Mouse (Mus musculus) left cerebral cortex, adult 18-20 months (tissue): ENCODE data around the gene 3110082I17Rik. TPM values are rescaled to one million over a fixed set of nuclear protein-coding genes. Genes with fewer than 3 reads are reported as not detected.

Source experiments
- DNase-seq, 2 experiments: peaks; one replicate each; pipeline ENCODE4 v3.0.0; 2021 to 2022; ENCODE audit warnings: low spot score in 2 of 2, mixed read lengths in 1 of 2
- total RNA-seq, 2 experiments: library from RNA; stranded (reverse); gene quantifications; 2 replicates each; pipeline ENCODE4 v1.2.3; 2021

3110082I17Rik gene
- total RNA-seq, 2 experiments from 2014 or later: 14.1 to 14.6 TPM

GRCm38 (mm10) chr5:139380385-139381248, 79.7 kb downstream of the 3110082I17Rik start:
- peak; percentile 81 to 87 for DNase-seq

- DNase-seq: no peak
Observed at GRCm38 (mm10) chr5:139379771-139380384, 80.4 kb downstream of the 3110082I17Rik start.

- no peak for DNase-seq
Observed at GRCm38 (mm10) chr5:139378986-139379629, 81.2 kb downstream of the 3110082I17Rik start.

GRCm38 (mm10) chr5:139378271-139378556, 82.1 kb downstream of the 3110082I17Rik start:
- DNase-seq: no peak

GRCm38 (mm10) chr5:139377468-139378270, 82.7 kb downstream of the 3110082I17Rik start, which contains the start of gene Gpr146:
TSS of gene Gpr146 (plus strand) at chr5:139377697.
- DNase-seq: no peak

- DNase-seq: no peak
Observed at GRCm38 (mm10) chr5:139374841-139375240, 85.5 kb downstream of the 3110082I17Rik start.

GRCm38 (mm10) chr5:139373889-139374444, 86.4 kb downstream of the 3110082I17Rik start:
- DNase-seq: no peak

- no peak for DNase-seq
Observed at GRCm38 (mm10) chr5:139373126-139373525, 87.2 kb downstream of the 3110082I17Rik start.

GRCm38 (mm10) chr5:139371631-139372401, 88.5 kb downstream of the 3110082I17Rik start:
- peak; percentile 84 to 90 for DNase-seq

- no peak for DNase-seq
Observed at GRCm38 (mm10) chr5:139371118-139371517, 89.2 kb downstream of the 3110082I17Rik start.

- DNase-seq: no peak
Observed at GRCm38 (mm10) chr5:139370336-139370735, 90.0 kb downstream of the 3110082I17Rik start.

- DNase-seq: no peak
Observed at GRCm38 (mm10) chr5:139368638-139369320, 91.5 kb downstream of the 3110082I17Rik start.

- no peak for DNase-seq
Observed at GRCm38 (mm10) chr5:139367884-139368458, 92.4 kb downstream of the 3110082I17Rik start.

- DNase-seq: no peak
Observed at GRCm38 (mm10) chr5:139366484-139366883, 93.8 kb downstream of the 3110082I17Rik start.

- DNase-seq: no peak
Observed at GRCm38 (mm10) chr5:139365827-139366226, 94.5 kb downstream of the 3110082I17Rik start.

GRCm38 (mm10) chr5:139364911-139365571, 95.3 kb downstream of the 3110082I17Rik start:
- no peak for DNase-seq

- DNase-seq: peak; percentile 86 to 95
Observed at GRCm38 (mm10) chr5:139364260-139364910, 95.9 kb downstream of the 3110082I17Rik start.

- no peak for DNase-seq
Observed at GRCm38 (mm10) chr5:139363858-139364257, 96.5 kb downstream of the 3110082I17Rik start.
